Mouse (Mus musculus) MEL (cell line): Measurements from ENCODE around the gene Wdr89. TPM values are rescaled to one million over a fixed set of nuclear protein-coding genes. Genes with fewer than 3 reads are reported as not detected.

ENCODE experiments used
- DNase-seq: peaks from one replicate; pipeline ENCODE4 v3.0.0; 2011; ENCODE audit warnings: low read depth, low spot score
- H3K27ac ChIP-seq: 2 replicates; pipeline ENCODE4 v1.5.1; 2012; ENCODE audit warnings: low read depth, mild to moderate bottlenecking, control low read depth, low read length, moderate library complexity; ENCODE audit not compliant: control insufficient read depth
- H3K27me3 ChIP-seq, 2 experiments: fragments of 150-350 bp in 1 of 2; sonication (generic) in 1 of 2; 2 replicates each; pipeline ENCODE4 v1.6.1; 2012; ENCODE audit warnings: low read length in 2 of 2, mild to moderate bottlenecking in 2 of 2, improper control_type of control experiment in 1 of 2, moderate library complexity in 1 of 2; ENCODE audit not compliant: insufficient read depth in 2 of 2, control insufficient read depth in 1 of 2
- H3K36me3 ChIP-seq, 2 experiments: 2 replicates each; pipeline ENCODE4 v1.6.1; 2012 to 2014; ENCODE audit warnings: low read length in 2 of 2, improper control_type of control experiment in 1 of 2, inconsistent platforms in 1 of 2, mild to moderate bottlenecking in 1 of 2; ENCODE audit not compliant: insufficient read depth in 2 of 2, control insufficient read depth in 1 of 2
- H3K4me1 ChIP-seq, 2 experiments: fragments of 150-350 bp in 1 of 2; sonication (generic) in 1 of 2; 2 replicates each; pipeline ENCODE4 v1.6.1; 2012; ENCODE audit warnings: low read length in 2 of 2, improper control_type of control experiment in 1 of 2, mild to moderate bottlenecking in 1 of 2; ENCODE audit not compliant: insufficient read depth in 2 of 2, control insufficient read depth in 1 of 2
- H3K4me3 ChIP-seq, 2 experiments: fragments of 150-350 bp in 1 of 2; sonication (generic) in 1 of 2; 2 replicates each; pipeline ENCODE4 v1.5.1; 2012; ENCODE audit warnings: low read depth in 2 of 2, low read length in 2 of 2, mild to moderate bottlenecking in 2 of 2, moderate library complexity in 2 of 2, control low read depth in 1 of 2, improper control_type of control experiment in 1 of 2; ENCODE audit not compliant: control insufficient read depth in 1 of 2, insufficient read depth in 1 of 2
- H3K79me2 ChIP-seq: 2 replicates; pipeline ENCODE4 v1.6.1; 2012; ENCODE audit warnings: mild to moderate bottlenecking, low read length, moderate library complexity; ENCODE audit not compliant: control insufficient read depth, poor library complexity, insufficient read depth
- H3K9ac ChIP-seq: 2 replicates; pipeline ENCODE4 v1.6.1; 2012; ENCODE audit warnings: low read depth, mild to moderate bottlenecking, control low read depth, low read length, moderate library complexity; ENCODE audit not compliant: control insufficient read depth, poor library complexity, severe bottlenecking
- H3K9me3 ChIP-seq: fragments of 150-350 bp; sonication (generic); replicated peaks from 2 replicates; pipeline ENCODE4 v1.6.1; 2012; ENCODE audit warnings: mild to moderate bottlenecking, low read length, improper control_type of control experiment, moderate library complexity; ENCODE audit not compliant: insufficient read depth
- CHD1 ChIP-seq: IDR thresholded peaks from 2 replicates; pipeline ENCODE4 v1.6.1; 2012; ENCODE audit warnings: low read depth, mild to moderate bottlenecking, inconsistent platforms, low read length, improper control_type of control experiment
- ELF1 ChIP-seq: IDR thresholded peaks from 2 replicates; pipeline ENCODE4 v1.6.1; 2014; ENCODE audit warnings: low read depth, mild to moderate bottlenecking, inconsistent platforms, low read length, improper control_type of control experiment, moderate library complexity
- GATA1 ChIP-seq: IDR thresholded peaks from 2 replicates; pipeline ENCODE4 v1.6.1; 2011; ENCODE audit warnings: low read depth, low read length, improper control_type of control experiment
- HCFC1 ChIP-seq: IDR thresholded peaks from 2 replicates; pipeline ENCODE4 v1.6.1; 2012; ENCODE audit warnings: low read depth, mild to moderate bottlenecking, inconsistent platforms, low read length, improper control_type of control experiment, moderate library complexity
- JUND ChIP-seq: IDR thresholded peaks from 2 replicates; pipeline ENCODE4 v1.6.1; 2011; ENCODE audit warnings: low read depth, mild to moderate bottlenecking, improper control_type of control experiment, low read length
- MAFK ChIP-seq: IDR thresholded peaks from 2 replicates; pipeline ENCODE4 v1.6.1; 2011; ENCODE audit warnings: low read depth, mild to moderate bottlenecking, low read length, improper control_type of control experiment, borderline replicate concordance
- MAX ChIP-seq: IDR thresholded peaks from 2 replicates; pipeline ENCODE4 v1.6.1; 2011; ENCODE audit warnings: low read length, improper control_type of control experiment
- MAZ ChIP-seq: IDR thresholded peaks from 2 replicates; pipeline ENCODE4 v1.6.1; 2012; ENCODE audit warnings: low read depth, mild to moderate bottlenecking, inconsistent platforms, low read length, improper control_type of control experiment
- MYC ChIP-seq: IDR thresholded peaks from 2 replicates; pipeline ENCODE4 v1.6.1; 2011; ENCODE audit warnings: low read depth, mild to moderate bottlenecking, low read length, improper control_type of control experiment, moderate library complexity
- POLR2A ChIP-seq, 2 experiments: IDR thresholded peaks; 2 replicates each; pipeline ENCODE4 v1.6.1; 2011 to 2012; ENCODE audit warnings: low read length in 2 of 2, mild to moderate bottlenecking in 2 of 2, control low read depth in 1 of 2, improper control_type of control experiment in 1 of 2, low read depth in 1 of 2, moderate library complexity in 1 of 2; ENCODE audit not compliant: control insufficient read depth in 1 of 2, insufficient read depth in 1 of 2, poor library complexity in 1 of 2
- SIN3A ChIP-seq: IDR thresholded peaks from 2 replicates; pipeline ENCODE4 v1.6.1; 2012; ENCODE audit warnings: low read length, improper control_type of control experiment, inconsistent platforms
- SMC3 ChIP-seq: IDR thresholded peaks from 2 replicates; pipeline ENCODE4 v1.6.1; 2011; ENCODE audit warnings: low read depth, low read length, improper control_type of control experiment
- TAL1 ChIP-seq: IDR thresholded peaks from 2 replicates; pipeline ENCODE4 v1.6.1; 2012; ENCODE audit warnings: mild to moderate bottlenecking, inconsistent platforms, low read length, moderate library complexity, mixed read lengths
- TBP ChIP-seq: IDR thresholded peaks from 2 replicates; pipeline ENCODE4 v1.8.0; 2011; ENCODE audit warnings: low read depth, low read length, improper control_type of control experiment
- TCF12 ChIP-seq: IDR thresholded peaks from 2 replicates; pipeline ENCODE4 v1.6.1; 2014; ENCODE audit warnings: low read depth, mild to moderate bottlenecking, inconsistent platforms, low read length, improper control_type of control experiment, moderate library complexity
- USF2 ChIP-seq, 2 experiments: IDR thresholded peaks; 2 replicates each; pipeline ENCODE4 v1.6.1; 2011 to 2012; ENCODE audit warnings: improper control_type of control experiment in 2 of 2, low read length in 2 of 2, borderline replicate concordance in 1 of 2, inconsistent platforms in 1 of 2, low read depth in 1 of 2, mild to moderate bottlenecking in 1 of 2; ENCODE audit not compliant: insufficient read depth in 1 of 2
- ZC3H11A ChIP-seq: IDR thresholded peaks from 2 replicates; pipeline ENCODE4 v1.6.1; 2012; ENCODE audit warnings: low read depth, mild to moderate bottlenecking, inconsistent platforms, low read length, improper control_type of control experiment
- ZMIZ1 ChIP-seq: IDR thresholded peaks from 2 replicates; pipeline ENCODE4 v1.6.1; 2012; ENCODE audit warnings: low read depth, mild to moderate bottlenecking, inconsistent platforms, low read length, improper control_type of control experiment, moderate library complexity
- ZNF384 ChIP-seq: IDR thresholded peaks from 2 replicates; pipeline ENCODE4 v1.6.1; 2012; ENCODE audit warnings: low read depth, mild to moderate bottlenecking, inconsistent platforms, low read length, improper control_type of control experiment
- polyA plus RNA-seq, 2 experiments: library from polyadenylated mRNA; stranded (reverse) in 1 of 2; unstranded in 1 of 2; fragments of >175 nt in 1 of 2; fragments of >200 nt in 1 of 2; gene quantifications; 2 replicates each; pipeline versions ENCODE4 v1.2.1 to v1.2.4; 2012; ENCODE audit warnings: low replicate concordance in 2 of 2, low read depth in 1 of 2; ENCODE audit not compliant: insufficient read length in 2 of 2, insufficient read depth in 1 of 2, missing spikeins in 1 of 2
- total RNA-seq: library from RNA; depleted of rRNA; stranded (reverse); fragments of 300-350 nt; gene quantifications from 2 replicates; pipeline ENCODE4 v1.2.3, GENCODE M21; 2012

Gene Wdr89
- total and polyA plus RNA-seq, 3 experiments: 10.2 to 57.8 (median 31.2) TPM

DNA sequence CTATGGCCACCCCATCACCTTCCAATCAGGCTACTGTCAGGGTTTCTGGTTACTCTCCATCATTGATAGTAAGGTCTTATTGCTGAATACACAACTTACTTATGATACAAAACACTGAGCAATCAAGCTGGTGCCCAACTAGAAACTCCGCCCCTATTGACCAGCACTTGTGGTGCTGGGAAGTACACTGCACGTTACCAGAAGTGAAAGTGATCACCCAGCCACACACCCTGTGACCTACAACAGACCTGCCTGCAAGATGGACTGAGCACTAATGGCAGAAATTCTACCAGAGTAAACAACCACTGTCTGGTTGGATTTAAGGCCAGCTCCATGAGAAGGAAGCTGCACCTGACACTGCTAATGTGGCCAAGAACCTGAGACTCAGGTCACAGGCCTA, 31.0 kb downstream of the Wdr89 start:
- H3K27me3 ChIP-seq: no peaks in the 10 kb centered on the region
- no peak for TF ChIP-seq MAZ
- TF ChIP-seq MAFK: no peak
- no peak for TF ChIP-seq ZC3H11A
- TF ChIP-seq HCFC1: no peak
- no peak for TF ChIP-seq MYC
- TF ChIP-seq TCF12: no peak
- TF ChIP-seq, all 39 proteins: peak for 0
- Histone ChIP-seq H3K4me1 (peaks cover 0 to 6% of the 10 kb centered on the region in 2 experiments; a peak in 2 of 4 replicates), H3K27ac (no peak overlapping the region), H3K9ac (no peak overlapping the region), H3K9me3 (no peaks in the 10 kb centered on the region), H3K79me2 (no peaks in the 10 kb centered on the region), H3K36me3 (peaks cover 0 to 6% of the 10 kb centered on the region in 2 experiments; a peak in 2 of 4 replicates), H3K4me3 (no peak overlapping the region)
- DNase-seq: no peak

GRCm38 (mm10) chr12:75637103-75637502, 32.2 kb downstream of the Wdr89 start:
- no peak overlapping the region for H3K27ac ChIP-seq
- H3K4me1 ChIP-seq: peaks cover 0 to 6% of the 10 kb centered on the region in 2 experiments; a peak in 2 of 4 replicates
- no peak for DNase-seq
- TF ChIP-seq JUND (no peak), SIN3A (no peak), ELF1 (no peak), CHD1 (no peak), ZNF384 (no peak), USF2 (IDR thresholded peaks at IDR 0.05; ENCODE audit: borderline replicate concordance in 1 of 2, insufficient read depth in 1 of 2, low read depth in 1 of 2, low read length in 2 of 2) (no peak), POLR2A (IDR thresholded peaks at IDR 0.05; ENCODE audit: control insufficient read depth in 1 of 2, insufficient read depth in 1 of 2, low read depth in 1 of 2, low read length in 2 of 2, poor library complexity in 1 of 2) (no peak), GATA1 (no peak), TAL1 (no peak), MAX (no peak), ZMIZ1 (no peak), TBP (no peak), SMC3 (no peak), MAFK (no peak)
- H3K79me2 ChIP-seq: no peaks in the 10 kb centered on the region
- no peak overlapping the region for H3K4me3 ChIP-seq
- H3K36me3 ChIP-seq: peaks cover 0 to 6% of the 10 kb centered on the region in 2 experiments; a peak in 2 of 4 replicates
- no peak overlapping the region for H3K9ac ChIP-seq
- no peaks in the 10 kb centered on the region for H3K27me3 ChIP-seq
- H3K9me3 ChIP-seq: no peaks in the 10 kb centered on the region
